Mouse (Mus musculus): ENCODE measurements around the gene Cdk20. TPM values are rescaled to one million over a fixed set of nuclear protein-coding genes. Genes with fewer than 3 reads are reported as not detected.

Cdk20 gene
- 19.9 and 21.9 TPM in 2 replicates for polyA plus RNA-seq (2014; fragmentation: Nextera tagmentation; extraction: Ambion mirVana)

DNA sequence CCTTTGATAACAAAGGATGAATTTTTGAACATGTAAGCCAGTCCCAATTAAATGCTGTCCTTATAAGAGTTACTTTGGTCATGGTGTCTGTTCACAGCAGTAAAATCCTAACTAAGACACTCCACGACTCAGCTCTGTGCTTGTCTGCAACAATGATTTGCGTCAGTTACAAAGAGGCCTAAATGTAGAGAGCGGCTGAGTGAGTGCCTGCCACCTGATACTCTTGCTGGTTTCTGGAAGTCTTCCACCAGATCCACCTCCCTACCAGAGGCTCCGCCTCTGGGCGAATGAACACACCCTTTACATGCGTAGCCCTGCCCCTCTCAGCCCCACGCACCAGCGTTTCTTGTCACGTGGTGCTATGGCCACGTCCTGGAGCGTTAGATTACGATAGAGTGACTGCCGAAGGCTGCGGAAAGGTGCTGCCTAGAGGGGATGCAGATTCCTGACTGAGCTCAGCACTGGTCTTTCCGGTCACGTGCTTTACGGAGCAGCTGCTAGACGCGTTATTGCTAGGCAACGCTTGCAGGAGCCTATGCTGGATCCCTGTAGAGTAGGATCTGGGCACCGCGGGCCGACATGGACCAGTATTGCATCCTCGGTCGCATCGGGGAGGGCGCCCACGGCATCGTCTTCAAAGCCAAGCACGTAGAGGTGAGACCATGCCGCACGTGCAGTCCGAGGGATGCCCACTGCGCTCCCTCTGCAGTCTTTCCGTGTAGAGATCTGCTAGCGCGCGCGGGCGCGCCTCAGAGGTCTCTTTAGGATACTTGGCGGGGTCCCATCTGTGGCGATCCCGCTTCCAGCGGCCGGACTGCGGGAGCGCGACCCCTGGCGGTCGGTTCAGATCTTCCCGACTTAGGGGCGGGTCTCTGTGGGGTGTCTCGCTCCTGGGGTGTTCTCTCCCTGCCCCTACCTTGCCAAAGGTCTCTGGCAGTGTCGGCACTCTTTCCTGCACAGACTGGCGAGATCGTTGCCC is at the start of gene Cdk20:
TSS of gene Cdk20 (plus strand) at position 298 of the 979 bp plus-strand sequence.
- Histone ChIP-seq H3K36me3 (ENCODE audit: control insufficient read depth, insufficient read depth, low read length) (no peaks in the 10 kb centered on the region), H3K4me3 (ENCODE audit: low read depth, low read length) (peak within 1 kb of the TSS; percentile 67), H3K9ac (replicated peaks; ENCODE audit: low read depth, low read length) (peak within 1 kb of the TSS; percentile 69), H3K9me3 (ENCODE audit: control insufficient read depth, low read length) (no peaks in the 10 kb centered on the region), H3K27ac (ENCODE audit: low read depth, low read length) (peak within 1 kb of the TSS; percentile 72), H3K4me2 (ENCODE audit: low read depth, low read length) (peak within 1 kb of the TSS; percentile 67), H3K4me1 (ENCODE audit: control insufficient read depth, insufficient read depth, low read length) (0 out of 2 replicates have a peak, but pooled peaks cover 3% of the 10 kb centered on the region), H3K27me3 (ENCODE audit: control insufficient read depth, insufficient read depth, low read length) (no peaks in the 10 kb centered on the region)
- peak; percentile 99 for ATAC-seq (ENCODE audit: low read depth)
- WGBS = under 1% methylated on average over 57 of the region's 57 CpGs

GRCm38 (mm10) chr13:64384937-64385336 is 47.2 kb upstream of the Cdk20 start:
- no peaks in the 10 kb centered on the region for H3K27me3 ChIP-seq (ENCODE audit: control insufficient read depth, insufficient read depth, low read length)
- no peak overlapping the region for H3K9ac ChIP-seq (replicated peaks; ENCODE audit: low read depth, low read length)
- H3K9me3 ChIP-seq (ENCODE audit: control insufficient read depth, low read length) = no peaks in the 10 kb centered on the region
- H3K36me3 ChIP-seq (ENCODE audit: control insufficient read depth, insufficient read depth, low read length) = no peaks in the 10 kb centered on the region
- H3K4me3 ChIP-seq (ENCODE audit: low read depth, low read length) = no peak overlapping the region
- no peak overlapping the region for H3K27ac ChIP-seq (ENCODE audit: low read depth, low read length)
- no peaks in the 10 kb centered on the region for H3K4me1 ChIP-seq (ENCODE audit: control insufficient read depth, insufficient read depth, low read length)
- no peak overlapping the region for H3K4me2 ChIP-seq (ENCODE audit: low read depth, low read length)
- WGBS = 91% methylated on average over 3 of the region's 3 CpGs
- no peak for ATAC-seq (ENCODE audit: low read depth)

DNA sequence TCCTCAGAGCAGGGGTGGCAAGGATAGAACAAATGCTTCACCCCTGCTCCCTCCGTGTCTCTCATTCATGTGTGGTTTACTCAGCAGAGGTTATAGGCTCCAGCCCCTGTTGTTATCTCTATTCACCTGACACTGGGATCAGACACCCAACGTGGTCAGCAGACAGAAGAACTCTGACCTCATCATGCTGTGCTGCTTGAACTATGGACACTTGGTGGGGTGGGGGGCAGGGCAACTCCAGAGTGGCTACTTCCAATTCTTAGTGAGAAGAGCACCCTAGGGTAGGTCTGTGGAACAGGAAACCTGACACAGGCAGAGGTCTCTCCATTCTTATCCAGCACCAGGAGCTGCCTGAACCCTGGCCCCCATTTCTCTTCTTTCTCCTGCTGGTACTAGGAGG is 46.1 kb upstream of the Cdk20 start:
- Histone ChIP-seq H3K27me3 (ENCODE audit: control insufficient read depth, insufficient read depth, low read length) (no peaks in the 10 kb centered on the region), H3K27ac (ENCODE audit: low read depth, low read length) (no peak overlapping the region), H3K36me3 (ENCODE audit: control insufficient read depth, insufficient read depth, low read length) (no peaks in the 10 kb centered on the region), H3K4me3 (ENCODE audit: low read depth, low read length) (no peak overlapping the region), H3K9me3 (ENCODE audit: control insufficient read depth, low read length) (no peaks in the 10 kb centered on the region), H3K4me1 (ENCODE audit: control insufficient read depth, insufficient read depth, low read length) (no peaks in the 10 kb centered on the region), H3K4me2 (ENCODE audit: low read depth, low read length) (no peak overlapping the region), H3K9ac (replicated peaks; ENCODE audit: low read depth, low read length) (no peak overlapping the region)
- no peak for ATAC-seq (ENCODE audit: low read depth)
- WGBS = 54% methylated on average over 2 of the region's 2 CpGs

DNA sequence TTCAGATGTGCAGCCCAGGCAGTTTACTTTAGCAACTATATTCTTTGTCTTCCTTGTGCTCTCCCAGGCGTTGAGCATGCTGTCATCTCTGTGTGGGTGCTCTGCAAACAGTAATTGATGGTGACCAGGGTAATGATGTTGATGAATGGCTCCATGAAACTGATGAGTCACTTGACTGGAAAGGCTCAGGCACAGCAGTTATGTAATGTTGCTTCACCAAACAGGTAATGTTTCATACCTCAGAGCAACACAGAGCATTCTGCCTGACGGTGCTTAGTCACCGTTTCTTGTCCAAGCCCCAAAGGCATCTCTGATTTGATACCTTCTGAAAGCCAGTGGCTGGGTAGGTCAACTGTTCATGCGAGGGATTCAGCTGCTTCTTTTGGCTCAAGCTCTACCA is 43.7 kb upstream of the Cdk20 start:
- H3K4me2 ChIP-seq (ENCODE audit: low read depth, low read length) = no peak overlapping the region
- H3K27ac ChIP-seq (ENCODE audit: low read depth, low read length) = no peak overlapping the region
- WGBS = 81% methylated on average over 4 of the region's 4 CpGs
- no peaks in the 10 kb centered on the region for H3K36me3 ChIP-seq (ENCODE audit: control insufficient read depth, insufficient read depth, low read length)
- H3K9ac ChIP-seq (replicated peaks; ENCODE audit: low read depth, low read length) = no peak overlapping the region
- no peaks in the 10 kb centered on the region for H3K4me1 ChIP-seq (ENCODE audit: control insufficient read depth, insufficient read depth, low read length)
- H3K9me3 ChIP-seq (ENCODE audit: control insufficient read depth, low read length) = no peaks in the 10 kb centered on the region
- H3K4me3 ChIP-seq (ENCODE audit: low read depth, low read length) = no peak overlapping the region
- ATAC-seq (ENCODE audit: low read depth) = no peak
- H3K27me3 ChIP-seq (ENCODE audit: control insufficient read depth, insufficient read depth, low read length) = no peaks in the 10 kb centered on the region

DNA sequence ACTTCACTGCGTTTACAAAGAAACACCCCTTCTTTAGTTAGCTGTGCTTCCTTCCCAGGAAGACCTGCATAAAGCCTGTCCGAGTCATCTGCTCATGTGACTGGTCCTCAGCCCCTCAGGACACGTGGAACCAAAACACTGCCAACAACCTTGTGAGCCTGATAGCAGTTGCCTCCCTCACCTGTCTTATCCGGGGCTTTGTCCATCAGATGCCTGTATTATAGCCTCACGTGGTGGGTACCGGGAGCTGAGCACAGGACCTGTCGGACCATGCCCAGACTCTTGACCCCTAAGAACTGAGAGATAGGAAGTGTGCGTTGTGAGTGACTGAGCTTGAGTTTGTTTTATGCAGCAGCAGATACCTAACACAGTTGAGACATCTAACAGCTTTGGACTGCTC is 35.1 kb upstream of the Cdk20 start:
- Histone ChIP-seq H3K27me3 (ENCODE audit: control insufficient read depth, insufficient read depth, low read length) (no peaks in the 10 kb centered on the region), H3K4me2 (ENCODE audit: low read depth, low read length) (no peak overlapping the region)

GRCm38 (mm10) chr13:64398065-64398464 is 34.0 kb upstream of the Cdk20 start:
- WGBS = 93% methylated on average over 1 of the region's 1 CpGs
- H3K36me3 ChIP-seq (ENCODE audit: control insufficient read depth, insufficient read depth, low read length) = no peaks in the 10 kb centered on the region
- no peak overlapping the region for H3K27ac ChIP-seq (ENCODE audit: low read depth, low read length)
- H3K9me3 ChIP-seq (ENCODE audit: control insufficient read depth, low read length) = no peaks in the 10 kb centered on the region
- no peak overlapping the region for H3K4me3 ChIP-seq (ENCODE audit: low read depth, low read length)
- no peaks in the 10 kb centered on the region for H3K4me1 ChIP-seq (ENCODE audit: control insufficient read depth, insufficient read depth, low read length)
- no peak overlapping the region for H3K9ac ChIP-seq (replicated peaks; ENCODE audit: low read depth, low read length)
- ATAC-seq (ENCODE audit: low read depth) = no peak
- no peaks in the 10 kb centered on the region for H3K27me3 ChIP-seq (ENCODE audit: control insufficient read depth, insufficient read depth, low read length)
- no peak overlapping the region for H3K4me2 ChIP-seq (ENCODE audit: low read depth, low read length)

More for the DNA sequence above, 35.1 kb upstream of the Cdk20 start:
- H3K9ac ChIP-seq (replicated peaks; ENCODE audit: low read depth, low read length) = no peak overlapping the region
- H3K4me3 ChIP-seq (ENCODE audit: low read depth, low read length) = no peak overlapping the region
- WGBS = 84% methylated on average over 8 of the region's 8 CpGs
- H3K36me3 ChIP-seq (ENCODE audit: control insufficient read depth, insufficient read depth, low read length) = no peaks in the 10 kb centered on the region
- no peaks in the 10 kb centered on the region for H3K9me3 ChIP-seq (ENCODE audit: control insufficient read depth, low read length)
- no peaks in the 10 kb centered on the region for H3K4me1 ChIP-seq (ENCODE audit: control insufficient read depth, insufficient read depth, low read length)
- no peak for ATAC-seq (ENCODE audit: low read depth)
- H3K27ac ChIP-seq (ENCODE audit: low read depth, low read length) = no peak overlapping the region

GRCm38 (mm10) chr13:64399906-64400305 is 32.2 kb upstream of the Cdk20 start:
- Histone ChIP-seq H3K27ac (ENCODE audit: low read depth, low read length) (no peak overlapping the region), H3K9ac (replicated peaks; ENCODE audit: low read depth, low read length) (no peak overlapping the region), H3K4me3 (ENCODE audit: low read depth, low read length) (no peak overlapping the region), H3K27me3 (ENCODE audit: control insufficient read depth, insufficient read depth, low read length) (no peaks in the 10 kb centered on the region), H3K36me3 (ENCODE audit: control insufficient read depth, insufficient read depth, low read length) (no peaks in the 10 kb centered on the region), H3K9me3 (ENCODE audit: control insufficient read depth, low read length) (no peaks in the 10 kb centered on the region), H3K4me1 (ENCODE audit: control insufficient read depth, insufficient read depth, low read length) (no peaks in the 10 kb centered on the region), H3K4me2 (ENCODE audit: low read depth, low read length) (no peak overlapping the region)
- ATAC-seq (ENCODE audit: low read depth) = no peak
- 90% methylated on average over 3 of the region's 3 CpGs for WGBS

DNA sequence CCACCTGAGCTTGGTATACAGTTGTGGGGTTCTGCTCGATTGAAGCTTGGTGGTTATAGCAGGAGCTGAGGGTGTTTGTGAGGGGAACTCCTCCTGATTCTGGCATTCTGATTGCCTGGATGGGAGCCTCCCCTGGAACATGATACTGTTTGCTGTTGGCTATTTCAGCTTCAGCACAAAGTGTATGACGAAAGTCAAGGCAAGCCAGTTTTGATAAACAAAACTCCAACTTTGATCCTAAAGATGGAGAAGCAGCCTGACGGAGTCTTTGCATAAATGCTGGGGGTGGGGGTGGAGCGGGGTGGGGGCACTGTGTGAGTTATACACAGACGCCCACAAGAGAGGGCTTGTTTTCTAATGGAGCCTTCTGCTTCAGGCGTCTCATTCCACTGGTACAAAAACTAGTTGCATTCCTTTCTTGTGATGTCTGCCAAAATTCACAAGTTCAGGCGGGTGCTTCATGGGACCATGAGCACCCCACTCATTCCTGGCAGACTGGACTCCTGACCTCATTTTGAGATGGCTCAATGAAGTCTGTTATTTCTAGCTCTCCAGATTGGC is 31.2 kb upstream of the Cdk20 start:
- WGBS = 67% methylated on average over 7 of the region's 7 CpGs

GRCm38 (mm10) chr13:64402006-64402405 is 30.1 kb upstream of the Cdk20 start:
- no peak overlapping the region for H3K4me3 ChIP-seq (ENCODE audit: low read depth, low read length)
- no peaks in the 10 kb centered on the region for H3K9me3 ChIP-seq (ENCODE audit: control insufficient read depth, low read length)
- 73% methylated on average over 3 of the region's 3 CpGs for WGBS
- H3K27ac ChIP-seq (ENCODE audit: low read depth, low read length) = no peak overlapping the region
- H3K27me3 ChIP-seq (ENCODE audit: control insufficient read depth, insufficient read depth, low read length) = no peaks in the 10 kb centered on the region
- no peaks in the 10 kb centered on the region for H3K4me1 ChIP-seq (ENCODE audit: control insufficient read depth, insufficient read depth, low read length)
- no peak for ATAC-seq (ENCODE audit: low read depth)
- no peak overlapping the region for H3K4me2 ChIP-seq (ENCODE audit: low read depth, low read length)
- H3K9ac ChIP-seq (replicated peaks; ENCODE audit: low read depth, low read length) = no peak overlapping the region
- no peaks in the 10 kb centered on the region for H3K36me3 ChIP-seq (ENCODE audit: control insufficient read depth, insufficient read depth, low read length)

More for the DNA sequence above, 31.2 kb upstream of the Cdk20 start:
- no peak for ATAC-seq (ENCODE audit: low read depth)
- Histone ChIP-seq H3K36me3 (ENCODE audit: control insufficient read depth, insufficient read depth, low read length) (no peaks in the 10 kb centered on the region), H3K27ac (ENCODE audit: low read depth, low read length) (no peak overlapping the region), H3K4me1 (ENCODE audit: control insufficient read depth, insufficient read depth, low read length) (no peaks in the 10 kb centered on the region), H3K27me3 (ENCODE audit: control insufficient read depth, insufficient read depth, low read length) (no peaks in the 10 kb centered on the region), H3K9ac (replicated peaks; ENCODE audit: low read depth, low read length) (no peak overlapping the region), H3K9me3 (ENCODE audit: control insufficient read depth, low read length) (no peaks in the 10 kb centered on the region), H3K4me3 (ENCODE audit: low read depth, low read length) (no peak overlapping the region), H3K4me2 (ENCODE audit: low read depth, low read length) (no peak overlapping the region)

All from neural tube, embryonic 14.5 days (tissue).